Mouse (Mus musculus): ENCODE data around the gene Stt3b.
A peak's percentile ranks its signal among the peaks of the same experiment; 100 is the strongest.

Gene Stt3b

GRCm38 (mm10) chr9:115310346-115311222, at the start of gene Stt3b:
Stt3b (minus strand) TSS chr9:115310421.
- peak; percentile 100 for DNase-seq (ENCODE audit: low spot score)

- no peak for DNase-seq (ENCODE audit: low spot score)
Observed at GRCm38 (mm10) chr9:115358421-115358820, 48.2 kb upstream of the Stt3b start.

DNA sequence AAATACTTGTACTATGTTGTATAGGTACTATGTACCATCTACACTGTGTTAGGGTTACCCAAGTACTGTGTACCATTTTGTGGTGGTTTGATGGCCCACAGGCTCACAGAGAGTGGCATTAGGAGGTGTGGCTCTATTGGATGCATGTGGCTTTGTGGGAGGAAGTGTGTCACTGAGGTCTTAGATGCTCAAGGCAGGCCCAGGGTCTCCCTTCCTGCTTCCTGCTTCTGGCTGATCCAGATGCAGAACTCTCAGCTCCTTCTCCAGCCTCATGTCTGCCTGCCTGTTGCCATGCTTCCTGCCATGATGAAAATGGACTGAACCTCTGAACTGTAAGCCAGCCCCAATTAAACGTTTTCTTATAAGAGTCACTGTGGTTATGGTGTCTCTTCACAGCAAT, 47.8 kb upstream of the Stt3b start:
- DNase-seq (ENCODE audit: low spot score), result no peak

DNA sequence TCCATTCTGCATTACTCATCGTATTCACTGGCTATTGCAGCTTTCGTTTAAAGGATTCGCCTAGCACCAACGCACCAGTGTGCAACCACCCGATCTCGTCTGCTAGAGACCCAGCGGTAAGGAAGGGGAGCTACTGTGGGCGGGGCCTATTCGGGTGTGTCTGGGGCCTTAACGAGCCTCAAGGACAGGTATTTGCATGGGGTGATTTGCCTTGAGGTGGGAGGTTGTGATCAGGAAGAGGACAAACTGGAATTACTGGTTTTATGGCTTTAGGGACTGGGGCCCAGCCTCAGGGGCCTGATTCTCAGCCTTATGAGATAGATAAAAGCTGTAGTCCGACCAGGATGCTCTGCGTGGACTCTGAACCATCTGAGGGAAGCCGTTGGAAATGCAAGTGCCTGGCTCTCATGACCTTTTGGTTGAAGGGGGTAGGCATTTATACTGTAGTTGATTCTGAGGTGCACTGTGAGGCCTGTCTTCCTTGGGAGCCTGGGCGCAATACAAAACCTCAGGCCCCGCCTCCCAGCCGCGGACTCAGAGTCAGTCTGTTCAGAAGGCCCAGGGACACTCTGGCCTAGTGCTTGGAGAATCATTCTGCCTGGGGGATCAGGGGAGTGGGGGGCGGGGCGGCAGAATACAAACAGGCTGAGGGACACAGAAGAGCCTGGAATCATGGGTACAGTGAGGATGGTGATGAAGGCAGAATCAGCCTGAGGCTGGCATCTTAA, 46.7 kb upstream of the Stt3b start:
- DNase-seq (ENCODE audit: low spot score), result peak; percentile 86

- DNase-seq (ENCODE audit: low spot score), result peak; percentile 41
Observed at GRCm38 (mm10) chr9:115355972-115356371, 45.8 kb upstream of the Stt3b start.

DNA sequence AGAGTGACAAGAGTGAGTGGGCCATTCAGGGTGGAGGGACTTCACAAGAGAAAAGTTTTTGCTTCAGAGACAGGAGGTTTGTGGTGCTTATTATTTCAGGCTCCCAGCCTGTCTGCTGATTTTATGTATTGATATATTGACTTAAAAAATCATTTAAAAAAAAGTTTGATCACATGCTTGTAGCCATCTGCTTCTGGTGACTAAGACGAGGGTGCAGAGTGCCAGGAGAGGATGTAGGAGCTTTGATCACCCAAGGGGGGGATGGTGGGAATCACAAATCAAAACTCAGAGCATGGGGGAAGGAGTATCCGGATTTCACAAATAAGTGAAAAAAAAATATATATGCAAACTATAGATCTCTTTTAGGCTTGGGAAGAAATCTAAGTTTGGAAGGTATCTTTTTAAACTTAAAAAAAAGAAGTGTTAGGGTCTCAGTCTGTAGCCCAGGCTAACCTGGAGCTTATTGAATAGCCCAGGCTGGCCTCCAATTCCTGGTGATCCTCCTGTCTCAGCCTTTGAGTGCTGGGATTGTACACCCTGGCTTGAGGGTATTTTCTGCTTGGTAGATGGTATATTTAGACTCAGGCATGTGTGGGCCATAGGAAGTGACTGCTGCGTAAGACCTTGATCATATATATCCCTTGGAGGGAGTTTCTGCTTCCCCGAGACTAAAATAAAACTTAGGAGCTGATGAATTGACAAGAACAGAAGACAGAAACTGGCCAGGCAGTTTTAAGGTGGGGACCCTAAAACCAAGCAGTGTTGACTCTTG, 39.7 kb upstream of the Stt3b start:
- DNase-seq (ENCODE audit: low spot score), result no peak

DNA sequence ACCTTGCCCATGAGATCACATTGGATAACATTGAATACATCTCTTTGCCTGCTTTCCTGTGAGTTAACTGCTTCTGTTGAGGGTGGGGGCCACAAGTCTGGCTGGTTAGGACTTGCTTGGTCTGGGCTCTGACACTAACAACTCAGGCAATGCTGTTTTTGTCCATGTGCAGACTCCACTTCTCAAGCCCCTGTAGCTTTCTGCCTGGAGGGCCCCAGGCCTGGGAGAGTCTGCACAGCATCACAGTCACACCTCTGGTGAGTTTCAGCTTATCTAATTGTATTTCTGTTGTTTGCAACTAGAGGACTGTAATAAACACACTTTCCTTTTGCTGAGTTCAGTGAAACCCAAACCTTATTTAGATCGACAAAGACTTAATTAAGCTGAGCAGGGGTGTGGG, 38.9 kb upstream of the Stt3b start:
- no peak for DNase-seq (ENCODE audit: low spot score)

DNA sequence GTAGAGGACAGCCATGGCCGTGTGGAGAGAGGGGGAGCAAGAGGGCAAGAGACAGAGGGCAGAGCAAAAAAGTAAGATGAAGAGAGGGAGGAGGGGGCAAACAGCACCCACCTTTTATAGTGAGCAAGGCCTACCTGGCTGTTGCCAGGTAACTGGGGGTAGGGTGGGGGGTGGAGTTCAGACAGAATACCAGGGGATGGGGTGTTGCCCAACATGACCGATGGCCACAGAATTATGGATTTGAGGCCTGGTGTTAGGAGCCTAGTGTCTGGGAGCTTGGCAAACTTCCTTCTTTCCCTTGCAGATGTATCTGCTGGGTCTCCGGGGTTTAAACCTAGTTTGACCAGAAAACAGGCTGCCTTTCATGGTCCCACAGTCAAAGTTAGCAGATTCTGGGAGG, 34.7 kb upstream of the Stt3b start:
- no peak for DNase-seq (ENCODE audit: low spot score)

DNA sequence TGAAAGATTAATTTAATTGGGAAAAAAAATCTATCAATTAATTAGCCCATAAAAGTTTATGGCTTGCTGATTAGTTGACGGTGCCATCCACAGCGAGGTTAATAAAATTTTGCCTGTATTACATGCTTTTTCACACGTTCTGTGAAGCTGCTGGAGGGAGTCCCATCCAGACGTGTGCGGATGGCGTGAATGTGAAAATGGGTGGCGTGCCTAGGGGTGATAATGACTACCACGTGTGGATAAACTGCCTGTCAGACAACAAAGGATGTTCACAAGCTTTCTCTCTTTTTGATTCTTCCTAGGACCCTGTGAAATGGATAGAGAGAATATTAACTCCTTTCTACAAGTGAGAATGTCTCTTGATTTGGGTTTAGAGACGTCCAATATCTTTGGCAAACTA, 31.4 kb upstream of the Stt3b start:
- no peak for DNase-seq (ENCODE audit: low spot score)

GRCm38 (mm10) chr9:115340212-115340815, 30.1 kb upstream of the Stt3b start:
- no peak for DNase-seq (ENCODE audit: low spot score)

- no peak for DNase-seq (ENCODE audit: low spot score)
Observed at GRCm38 (mm10) chr9:115338816-115339215, 28.6 kb upstream of the Stt3b start.

- no peak for DNase-seq (ENCODE audit: low spot score)
Observed at GRCm38 (mm10) chr9:115333016-115333415, 22.8 kb upstream of the Stt3b start.

DNA sequence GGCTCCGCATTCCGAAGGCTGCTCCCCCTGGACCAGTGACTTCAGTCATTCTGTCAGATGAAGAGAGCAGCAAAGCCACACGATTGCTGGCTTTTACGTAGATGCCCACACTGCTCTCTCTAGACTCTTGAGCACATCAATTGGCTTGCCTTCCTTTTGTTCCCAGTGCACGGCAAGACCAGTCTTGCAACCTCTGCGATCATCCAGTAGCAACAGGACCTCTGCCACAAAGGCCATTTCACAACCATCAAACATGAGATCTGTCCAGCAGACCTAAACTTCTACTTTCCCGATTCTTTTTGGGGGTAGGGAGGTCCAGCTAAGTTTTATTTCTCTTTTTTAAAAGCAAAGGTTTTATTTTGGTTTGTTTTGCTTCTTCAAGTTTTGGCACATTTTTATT, 22.1 kb upstream of the Stt3b start:
- no peak for DNase-seq (ENCODE audit: low spot score)

- peak; percentile 26 for DNase-seq (ENCODE audit: low spot score)
Observed at GRCm38 (mm10) chr9:115330861-115331476, 20.7 kb upstream of the Stt3b start.

- DNase-seq (ENCODE audit: low spot score), result no peak
Observed at GRCm38 (mm10) chr9:115326533-115326890, 16.3 kb upstream of the Stt3b start.

DNA sequence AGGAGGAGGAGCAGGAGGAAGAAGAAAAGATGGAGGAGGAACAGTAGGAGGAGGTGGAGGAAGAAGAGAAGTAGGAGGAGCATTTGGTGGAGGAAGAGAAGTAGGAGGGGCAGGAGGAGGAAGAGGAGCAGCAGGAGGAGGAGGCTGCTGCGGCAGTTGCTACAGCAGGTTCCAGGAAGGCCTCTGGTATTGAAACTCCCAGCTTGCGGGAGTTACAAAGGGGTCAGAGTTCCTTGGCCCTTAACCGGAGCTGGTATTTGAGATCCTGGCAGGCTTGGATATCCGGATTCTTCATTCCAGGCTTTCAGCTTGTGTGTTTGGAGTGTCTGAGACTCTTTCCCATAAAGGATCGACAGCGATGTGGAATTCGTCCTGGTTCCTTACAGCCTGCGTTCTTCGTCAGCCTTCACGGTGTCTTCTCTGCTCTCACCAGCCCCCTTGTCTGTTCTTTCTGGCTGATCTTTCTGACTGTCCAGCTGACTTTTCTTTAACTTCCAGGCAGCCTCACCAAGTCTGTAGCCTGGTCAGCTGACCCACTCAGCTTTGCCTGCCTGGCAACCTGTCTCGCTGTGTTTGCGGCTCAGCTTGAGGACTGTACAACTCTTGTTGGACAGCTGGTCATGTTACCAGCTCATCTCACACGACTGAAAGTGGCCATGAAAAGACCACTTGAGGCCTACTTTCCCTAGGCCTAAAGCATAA, 15.8 kb upstream of the Stt3b start:
- no peak for DNase-seq (ENCODE audit: low spot score)

DNA sequence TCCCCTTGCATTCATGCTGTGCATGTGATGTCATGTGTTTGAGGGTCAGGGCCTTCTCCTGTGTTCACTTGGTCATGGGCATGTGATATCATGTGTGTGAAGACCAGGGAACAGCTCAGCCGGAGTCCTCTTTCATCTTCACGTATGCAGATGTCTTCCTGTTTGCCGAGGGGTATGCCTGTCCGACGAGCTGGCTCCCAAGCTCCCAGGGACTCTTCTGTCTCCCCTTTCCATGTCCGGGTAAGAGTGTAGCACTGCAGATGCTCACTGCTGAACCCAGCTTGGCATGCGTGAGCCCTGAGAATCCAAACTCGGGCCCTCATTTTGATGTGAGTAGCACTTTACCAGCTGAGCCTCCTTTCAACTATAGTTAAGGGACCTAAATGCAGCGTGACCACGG, 13.4 kb upstream of the Stt3b start:
- no peak for DNase-seq (ENCODE audit: low spot score)

DNA sequence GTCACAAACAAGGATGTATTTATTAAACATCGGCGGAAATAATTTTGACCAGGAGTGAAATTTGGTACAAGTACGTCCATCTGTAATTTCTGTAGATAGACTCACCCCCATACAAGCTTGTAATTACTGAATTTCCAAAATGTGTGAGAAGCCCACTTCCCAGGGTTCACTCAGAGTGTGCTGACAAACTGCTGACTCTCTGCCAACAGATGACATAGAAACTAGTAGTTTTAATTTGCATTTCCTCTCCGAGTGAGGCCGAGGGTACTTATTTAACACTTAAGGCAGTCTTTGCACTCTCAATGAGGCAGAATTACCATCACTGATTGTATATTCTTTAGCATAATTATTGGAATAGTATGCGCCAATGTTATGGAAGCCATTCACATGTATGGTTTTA, 12.2 kb upstream of the Stt3b start:
- DNase-seq (ENCODE audit: low spot score), result no peak

DNA sequence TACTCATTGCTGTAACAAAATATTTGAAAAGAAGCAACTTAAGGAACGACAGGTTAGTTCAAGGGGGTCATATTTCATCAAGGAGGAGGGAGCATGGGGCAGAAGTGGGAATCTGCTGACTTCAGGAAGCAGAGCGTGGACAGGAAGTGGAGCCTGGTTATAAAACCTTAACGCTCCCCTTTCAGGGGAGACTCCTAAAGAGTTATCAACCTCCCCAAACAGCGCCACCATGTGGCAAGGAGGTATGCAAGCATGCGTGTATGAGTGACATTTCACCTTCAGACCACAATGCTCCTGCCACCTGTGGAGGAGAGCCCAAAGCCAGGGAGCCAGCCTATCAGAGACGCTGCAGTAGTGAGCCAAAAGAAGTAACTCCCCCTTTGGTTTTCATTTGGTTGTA, 10.8 kb upstream of the Stt3b start:
- no peak for DNase-seq (ENCODE audit: low spot score)

DNA sequence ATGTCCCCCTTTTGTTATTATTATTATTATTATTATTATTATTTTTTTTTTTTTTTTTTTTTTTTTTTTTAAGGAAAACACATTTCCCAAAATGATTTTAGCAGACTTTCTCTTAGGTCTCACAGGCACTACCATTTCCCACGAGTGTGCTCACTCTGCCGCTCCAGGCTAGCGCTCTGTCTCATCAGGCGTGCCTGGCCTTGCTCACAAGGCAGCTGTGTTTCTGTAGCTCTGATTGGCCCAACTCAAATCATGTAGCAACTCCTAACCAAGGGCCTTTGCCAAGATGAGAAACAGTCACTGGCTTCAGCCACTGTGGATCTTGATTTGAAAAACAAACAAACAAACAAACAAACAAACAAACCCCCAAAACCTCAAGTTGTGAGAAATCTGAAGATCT, 9.9 kb upstream of the Stt3b start:
- DNase-seq (ENCODE audit: low spot score), result no peak
